Mouse (Mus musculus): Measurements from ENCODE around the gene Ppp2r5a.

- TF ChIP-seq CTCF (IDR thresholded peaks at IDR 0.05; ENCODE audit: control insufficient read depth, insufficient read depth, low read length) = no peak
- no peak for TF ChIP-seq POLR2A (IDR thresholded peaks at IDR 0.05; ENCODE audit: borderline replicate concordance, control insufficient read depth, low read depth, low read length)
These were observed 10.8 kb upstream of the Ppp2r5a start for GRCm38 (mm10) chr1:191413691-191414415.

All from bone marrow, adult 2 months (tissue).